7 mouse cellular contexts compared by ENCODE assay signal in the genomic region with DNA sequence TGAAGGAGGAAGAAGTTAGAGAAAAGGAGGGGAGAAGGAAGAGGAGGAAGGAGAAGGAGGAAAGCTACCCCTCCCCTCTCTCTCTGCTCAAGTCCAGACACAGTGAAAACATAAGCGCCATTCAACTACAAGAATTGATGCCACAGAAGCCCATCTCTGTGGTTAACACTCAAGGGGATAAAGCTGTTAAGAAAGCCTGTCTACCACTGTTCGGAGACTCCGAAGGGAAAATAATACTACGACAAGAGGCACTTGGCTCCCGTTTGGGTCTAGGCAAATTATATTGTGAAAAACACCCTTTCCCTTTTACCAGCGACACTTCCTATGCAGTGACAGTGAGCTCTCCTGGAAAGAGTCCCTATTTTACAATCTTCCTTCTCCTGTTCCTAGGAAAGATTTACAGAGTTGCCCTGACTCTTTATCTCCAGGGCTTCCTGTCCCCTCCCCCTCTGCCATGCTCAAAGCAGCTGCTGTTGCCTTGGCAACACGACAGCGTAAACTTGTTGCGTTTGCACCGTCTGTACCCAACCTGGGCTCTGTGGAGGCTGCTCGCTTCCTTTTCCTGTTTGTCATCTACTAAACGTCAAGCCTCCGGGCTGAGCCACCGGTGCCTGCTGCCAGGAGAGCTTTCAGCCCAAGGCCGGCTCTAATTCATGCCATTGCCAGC. TPM values are rescaled to one million over a fixed set of nuclear protein-coding genes. Genes with fewer than 3 reads are reported as not detected.
A peak's percentile ranks its signal among the peaks of the same experiment; 100 is the strongest.
DNase-seq lines count a peak whose midpoint lies in the region; ATAC-seq lines count a peak whose summit lies in the region.

No protein-coding gene starts in this region.

- no peaks in the 10 kb centered on the region for H3K9me3 ChIP-seq in megakaryocyte, embryonic 14.5 days

- peaks cover 9% of the 10 kb centered on the region for H3K4me1 ChIP-seq in megakaryocyte, embryonic 14.5 days

- intact Hi-C loops in gastrocnemius, postnatal 14 days (cut with DNase I; ENCODE audit: low total_unique reads): no loop called here
- intact Hi-C loops in left cerebral cortex, postnatal 10 days (cut with DNase I): loop anchor here (10.0 kb wide), 1 partner anchor 221 kb away; no protein-coding TSS in a partner anchor

- peak overlapping the region; percentile 90 for H3K4me3 ChIP-seq in megakaryocyte, embryonic 14.5 days (replicated peaks)

- ATAC-seq in inflammation-experienced regulatory T-cells, adult 6 months: peak; percentile 96

- DNase-seq in adrenal gland, adult 2 months: peak; percentile 85
- peak; percentile 35 for DNase-seq in cerebellum, postnatal 36 days
- peak; percentile 49 for DNase-seq in gastrocnemius, postnatal 14 days
- DNase-seq in left cerebral cortex, postnatal 10 days (ENCODE audit: extremely low spot score in 1 of 2, low spot score in 2 of 2): peak; percentile 83 to 89
- peak; percentile 77 for DNase-seq in right cerebral cortex, postnatal 4 days

- no peaks in the 10 kb centered on the region for H3K36me3 ChIP-seq in megakaryocyte, embryonic 14.5 days (replicated peaks; ENCODE audit: low read length)

- H3K27me3 ChIP-seq in megakaryocyte, embryonic 14.5 days (replicated peaks): peaks cover 18% of the 10 kb centered on the region

RNA-seq across cellular contexts. Expression of a gene that starts 10.4 kb away (rescaled TPM):
- total RNA-seq in adrenal gland, adult 2 months (2021): under 1 TPM; 0.09 to 0.21 TPM
- 0.12 and 0.13 TPM in 2 replicates for polyA plus RNA-seq in adrenal gland, adult 2 months (2012; rRNA removed)
- under 1 TPM; 0.16 to 0.43 TPM for total RNA-seq in gastrocnemius, postnatal 14 days (2021)
- polyA plus RNA-seq in inflammation-experienced regulatory T-cells, adult 6 months (2017; shearing (Covaris generic)): under 1 TPM; 0.15 to 0.69 (median 0.56) TPM
- 10 to 100 TPM; 10.4 to 12.4 TPM for total RNA-seq in left cerebral cortex, postnatal 10 days (2021)
- not detected in 2 replicates for polyA plus RNA-seq in megakaryocyte, embryonic 14.5 days (2012; ENCODE audit: insufficient read depth, low replicate concordance)

Comparison
In these comparisons a context has a peak if more than half of its experiments do, and no peak if none do; other contexts are left out.
1. Peak in every context shown above with its lines: DNase-seq, ATAC-seq and H3K4me3 ChIP-seq.
2. DNase-seq: peak in every context shown above with its lines; median percentile 86 in left cerebral cortex, postnatal 10 days; 85 in adrenal gland, adult 2 months; 77 in right cerebral cortex, postnatal 4 days; 49 in gastrocnemius, postnatal 14 days; 35 in cerebellum, postnatal 36 days.
3. RNA of a gene that starts 10.4 kb away (total RNA-seq): 10.4 to 12.4 TPM in left cerebral cortex, postnatal 10 days; 0.16 to 0.43 TPM in gastrocnemius, postnatal 14 days and 0.09 to 0.21 TPM in adrenal gland, adult 2 months; every median in the first group is over 4 times any median in the second.